Mouse (Mus musculus) layer of hippocampus, adult 11-12 months (tissue): Measurements from ENCODE around the gene Lenep.
A peak's percentile ranks its signal among the peaks of the same experiment; 100 is the strongest.

Experiments used
- DNase-seq: peaks from one replicate; pipeline ENCODE4 v3.0.0; 2022; ENCODE audit warnings: low spot score

Gene Lenep

DNA sequence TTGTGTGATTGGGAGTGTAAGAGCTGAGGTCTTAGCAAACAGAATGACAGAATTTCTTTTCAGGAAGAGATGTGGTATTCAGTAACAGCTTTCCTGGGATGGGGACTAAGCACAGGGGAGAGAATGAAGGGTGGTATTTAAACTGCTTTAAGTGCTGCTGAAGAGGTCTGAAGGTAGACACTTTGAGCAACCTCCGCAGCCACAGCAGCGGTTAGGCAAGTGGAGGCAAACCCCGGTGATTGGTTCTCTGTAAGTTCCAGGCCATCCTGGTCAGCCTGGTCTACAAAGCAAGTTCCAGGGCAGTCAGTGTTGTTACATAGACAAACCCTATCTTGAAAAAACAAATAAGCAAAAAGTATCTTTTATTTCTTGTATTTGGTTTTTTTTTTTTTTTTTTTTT lies 17.4 kb upstream of the Lenep start:
- no peak for DNase-seq

DNA sequence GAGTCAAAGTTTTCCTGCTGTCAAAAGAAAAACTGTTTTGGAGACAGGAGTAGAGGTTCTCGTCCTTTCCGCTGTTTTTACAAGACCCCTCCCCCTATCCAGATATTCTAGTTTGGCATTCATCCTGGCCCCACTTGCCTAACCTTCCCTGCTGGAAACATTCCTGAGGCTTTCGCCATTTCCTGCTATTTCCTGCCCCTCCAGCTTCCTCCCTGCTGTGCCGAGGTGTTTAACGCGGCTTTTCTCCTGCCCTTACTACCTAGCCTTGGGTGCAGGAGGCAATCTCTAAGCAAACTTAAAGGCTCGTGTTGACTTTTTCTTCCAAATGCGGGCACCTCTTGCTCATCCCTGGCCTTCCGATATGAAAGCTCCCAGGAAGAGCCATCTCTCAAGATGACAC lies 17.0 kb upstream of the Lenep start:
- DNase-seq, result no peak

DNA sequence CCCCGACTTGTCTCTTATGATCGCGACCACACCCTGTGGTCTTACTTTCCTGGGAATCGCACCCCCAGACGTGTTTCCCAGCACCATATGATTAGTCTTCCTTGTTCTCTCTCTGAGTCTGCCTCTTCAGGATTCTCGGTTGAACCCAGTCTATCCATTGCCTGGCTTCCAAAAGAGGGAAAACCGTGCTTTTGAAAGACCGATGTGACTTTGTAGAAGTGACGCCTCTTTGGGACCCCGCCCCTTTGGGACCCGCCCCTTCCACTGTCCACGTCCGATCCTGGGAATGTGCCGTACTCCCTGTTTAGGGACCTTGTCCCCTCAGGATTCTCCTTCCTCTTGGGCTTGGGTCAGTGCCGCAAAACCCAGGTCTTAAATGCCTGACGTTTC lies 16.3 kb upstream of the Lenep start:
- no peak for DNase-seq

DNA sequence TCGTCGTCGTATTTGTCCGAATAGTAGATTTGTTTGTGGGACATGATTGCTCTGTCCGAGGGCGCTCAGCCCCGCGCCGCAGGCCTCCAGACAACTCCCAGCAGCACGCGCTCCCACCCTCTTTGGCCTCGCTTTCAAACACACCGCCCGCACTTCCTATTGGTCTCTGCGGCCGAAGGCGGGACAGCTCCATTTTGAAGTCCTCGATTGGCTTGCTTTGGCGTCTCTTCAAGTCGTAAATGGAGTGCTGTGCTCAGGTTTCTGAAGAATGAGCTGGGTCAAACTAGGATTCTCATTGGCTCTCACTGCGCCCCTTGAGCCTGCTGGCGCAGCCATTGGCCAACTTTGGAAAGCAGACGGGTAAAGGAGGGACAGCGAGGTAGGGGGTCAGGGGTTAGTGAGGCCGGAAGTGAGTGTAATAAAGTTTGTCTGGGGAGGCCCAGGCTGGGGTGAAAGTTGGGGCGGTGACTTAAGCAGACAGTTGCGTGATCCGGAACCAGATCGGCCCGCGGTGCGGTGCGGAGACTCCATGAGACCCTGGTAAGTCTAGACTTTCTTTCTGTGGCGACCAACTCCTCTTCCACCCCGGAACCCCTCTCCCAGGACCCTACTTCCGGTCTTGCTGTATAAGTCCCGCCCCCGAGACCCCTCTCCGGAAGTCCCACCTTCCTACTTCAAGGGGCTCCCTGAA lies 15.7 kb upstream of the Lenep start, which contains the start of the genes Cks1b and Shc1:
TSS of gene Cks1b (minus strand) at position 214 of the 691 bp plus-strand sequence.
TSS of gene Shc1 (plus strand) at position 274 of the 691 bp plus-strand sequence.
- peak; percentile 95 for DNase-seq

DNA sequence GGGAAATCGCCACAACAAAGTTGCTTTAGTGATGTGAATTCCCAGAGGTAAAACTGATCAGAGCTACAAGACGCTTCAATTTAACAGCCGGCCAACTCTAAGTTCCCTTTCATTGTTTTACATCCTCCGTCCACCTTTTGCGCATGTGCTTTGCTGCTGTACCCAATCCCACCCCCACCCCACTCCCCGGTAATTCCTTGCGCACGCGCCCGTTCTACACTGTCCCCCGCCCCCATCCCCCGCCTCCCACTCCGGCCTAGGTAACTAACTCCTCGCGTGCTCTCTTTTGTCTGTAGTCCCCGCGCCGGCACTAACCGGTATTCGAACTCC lies 15.2 kb upstream of the Lenep start:
- DNase-seq, result no peak

DNA sequence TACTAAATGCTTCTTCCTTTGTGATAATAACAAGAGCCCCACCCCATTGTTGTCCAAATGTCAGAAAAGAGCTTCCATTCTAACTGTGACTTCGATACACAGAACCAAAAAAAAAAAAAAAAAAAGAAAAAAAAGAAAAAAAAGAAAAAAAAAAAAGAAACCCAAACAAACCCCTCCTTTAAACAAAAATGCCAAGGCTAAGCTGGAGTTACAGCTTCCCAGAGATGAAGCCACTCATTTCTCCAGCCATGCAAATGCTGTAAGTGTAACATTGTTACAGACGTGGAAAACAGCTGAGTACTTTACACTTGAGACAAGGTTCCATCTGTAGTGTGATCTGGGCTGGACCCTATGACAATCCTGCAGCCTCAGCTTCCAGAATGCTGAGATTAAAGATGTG lies 14.5 kb upstream of the Lenep start:
- no peak for DNase-seq

DNA sequence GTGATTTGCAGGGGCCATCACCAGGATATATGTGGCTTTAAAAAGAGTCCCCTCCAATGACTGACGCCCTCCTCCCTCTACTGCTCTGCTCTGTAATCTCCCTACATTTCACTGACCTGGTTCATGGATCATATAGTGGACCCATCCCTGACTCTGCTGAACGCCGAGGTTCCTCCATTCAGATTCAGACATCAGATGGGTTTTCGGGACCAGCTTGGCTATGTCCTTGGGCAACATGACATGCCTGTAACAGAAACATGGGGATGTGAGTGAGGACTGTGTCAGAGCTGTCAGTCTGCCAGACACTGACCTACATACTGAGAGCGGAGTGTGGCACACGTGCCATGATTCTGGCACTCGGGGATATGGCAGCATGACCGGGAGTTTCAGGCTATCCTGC lies 13.6 kb upstream of the Lenep start:
- DNase-seq, result no peak

DNA sequence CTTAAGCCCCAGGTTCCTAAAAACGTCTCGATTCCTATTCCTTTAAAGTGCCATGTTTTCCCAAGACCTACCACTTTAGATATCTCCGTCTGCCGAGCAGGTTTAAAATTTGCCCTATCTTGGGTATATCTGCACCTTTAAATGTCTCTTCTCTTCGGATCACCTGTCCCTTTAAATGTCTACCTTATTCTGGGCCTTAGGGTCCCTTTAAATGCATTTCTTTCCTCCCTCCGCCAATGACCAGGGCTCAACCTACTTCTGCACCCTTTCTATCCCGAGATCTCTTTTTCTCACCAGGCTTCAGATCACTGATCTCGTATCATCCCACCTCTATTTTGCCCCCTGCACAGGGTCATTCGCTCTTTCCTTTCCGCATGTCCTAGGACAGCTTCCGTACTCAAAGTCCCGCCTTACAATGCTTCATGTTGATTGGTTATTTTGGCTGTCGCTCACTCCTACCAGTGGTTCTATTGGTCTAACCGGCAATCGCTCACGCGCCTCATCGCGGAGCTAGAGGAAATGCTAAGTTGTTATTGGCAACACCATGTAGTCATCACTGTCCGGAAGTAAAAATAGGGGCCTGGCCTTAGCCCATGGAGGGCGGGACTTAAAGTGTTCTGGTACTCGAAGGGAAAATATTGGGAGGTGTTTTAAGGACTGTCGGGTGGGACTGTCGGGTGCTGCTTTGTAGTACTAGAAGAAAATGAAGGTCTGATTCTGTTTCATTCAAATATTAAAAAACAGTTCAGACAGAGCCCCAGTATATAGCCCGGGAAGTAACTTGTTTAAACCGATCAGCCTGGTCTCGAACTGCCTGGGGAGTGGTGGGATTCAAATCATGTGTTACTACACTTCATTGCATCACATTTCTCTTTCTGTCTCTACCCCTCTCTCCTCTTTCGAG lies 9.1 kb upstream of the Lenep start, which contains the start of gene Flad1:
TSS of gene Flad1 (minus strand) at position 381 of the 904 bp plus-strand sequence.
- DNase-seq, result peak; percentile 100

DNA sequence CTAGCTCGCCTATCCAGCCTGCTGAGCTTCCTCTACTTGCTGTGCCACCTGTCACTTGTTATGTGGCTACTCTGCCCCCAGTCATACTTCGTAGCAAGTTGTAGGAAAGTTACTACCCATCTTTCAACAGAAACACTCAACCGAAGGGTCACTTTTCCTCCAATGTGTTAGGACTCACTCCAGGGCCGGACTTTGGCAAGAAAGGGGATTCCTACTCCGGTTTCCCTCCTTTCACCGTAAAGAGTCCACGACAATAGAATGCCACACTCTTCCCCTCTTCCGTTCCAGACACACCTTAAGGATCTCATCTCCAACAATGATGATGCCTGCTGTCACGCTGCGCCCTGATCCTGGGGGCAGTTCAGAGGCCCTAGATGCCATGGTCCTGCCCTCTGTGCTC lies 8.3 kb upstream of the Lenep start:
- no peak for DNase-seq

- no peak for DNase-seq
Observed at GRCm38 (mm10) chr3:89409701-89410100, 7.1 kb upstream of the Lenep start.

- no peak for DNase-seq
Observed at GRCm38 (mm10) chr3:89408448-89408847, 5.9 kb upstream of the Lenep start.

- no peak for DNase-seq
Observed at GRCm38 (mm10) chr3:89406887-89407286, 4.3 kb upstream of the Lenep start.

DNA sequence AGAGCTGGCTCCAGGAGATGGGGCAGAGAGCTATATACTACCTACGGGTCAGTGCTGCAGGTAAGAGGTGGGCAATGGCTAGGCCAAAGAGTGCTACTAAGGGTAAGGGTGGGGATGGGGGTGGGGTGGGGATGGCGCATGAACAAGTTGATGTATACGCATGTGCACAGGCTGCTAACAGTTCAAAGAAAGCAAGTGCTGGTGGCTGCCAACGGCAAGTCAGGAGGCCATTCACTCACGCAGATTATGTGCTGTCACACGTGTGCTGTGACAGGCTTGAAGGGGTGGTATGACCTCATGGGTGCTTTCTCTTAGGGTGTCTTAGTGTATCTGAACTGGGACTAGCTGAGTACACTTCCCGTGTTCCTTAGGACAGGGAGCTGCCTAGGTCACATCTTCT lies 1.3 kb downstream of the Lenep start:
- no peak for DNase-seq

DNA sequence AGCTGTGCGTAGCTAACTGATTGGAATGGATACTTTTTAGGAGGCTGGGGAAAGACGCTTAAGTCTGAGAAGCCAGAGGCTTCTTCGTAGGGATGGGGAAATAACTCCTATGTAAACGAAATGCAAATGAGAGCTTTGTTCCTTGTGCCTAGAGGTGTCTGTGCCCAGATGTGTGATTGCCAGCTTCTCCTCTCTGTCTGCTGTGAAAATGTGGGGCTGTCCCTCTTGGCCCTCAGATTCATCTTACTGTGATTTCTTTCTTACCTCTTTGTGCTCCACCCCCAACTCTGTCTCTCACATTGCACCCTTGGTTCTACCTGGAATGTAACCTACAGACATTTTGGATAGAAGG lies 6.0 kb downstream of the Lenep start:
- no peak for DNase-seq

DNA sequence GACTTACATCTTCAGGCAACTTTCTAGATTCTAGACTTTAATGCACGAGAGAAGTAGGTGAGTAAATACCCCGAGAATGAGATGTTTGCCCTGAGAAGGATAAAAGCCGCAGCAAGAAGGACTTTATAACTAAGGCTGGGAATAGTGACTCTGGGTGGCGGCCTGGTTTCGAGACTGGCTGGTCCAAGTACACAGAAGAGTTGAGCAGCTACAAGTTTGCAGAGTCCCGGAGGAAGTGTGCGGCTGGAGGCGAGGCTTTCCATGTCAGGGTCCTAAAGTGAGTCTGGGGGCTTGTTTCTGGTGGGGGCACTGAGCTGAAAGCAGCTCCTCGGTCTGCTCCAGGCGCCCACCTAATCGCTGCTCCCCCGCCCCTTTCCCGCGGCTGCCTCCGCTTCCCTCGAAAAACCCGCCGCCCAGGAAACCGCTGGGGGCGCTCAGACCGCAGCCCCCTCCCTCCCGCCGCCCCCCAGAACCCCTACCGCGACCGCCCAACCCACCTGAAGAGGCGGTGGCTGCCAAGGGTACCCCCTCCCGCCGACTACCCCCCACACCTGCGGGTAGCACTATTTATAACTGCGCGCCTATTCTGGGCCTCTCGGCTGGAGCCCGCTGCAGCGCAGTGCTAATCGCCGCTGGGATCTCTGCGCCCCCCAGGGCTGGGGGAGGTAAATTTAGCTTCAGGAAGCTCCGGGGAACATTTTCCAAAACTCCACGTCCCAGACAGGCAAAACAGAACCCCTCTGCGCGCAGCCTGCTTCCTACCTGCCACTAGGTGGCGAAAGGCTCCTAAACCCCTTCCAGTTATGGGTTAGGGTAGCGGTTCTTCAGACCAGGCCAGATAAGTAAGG lies 6.6 kb downstream of the Lenep start:
- DNase-seq, result peak; percentile 67

GRCm38 (mm10) chr3:89395419-89395805 lies 7.2 kb downstream of the Lenep start:
- DNase-seq, result no peak

DNA sequence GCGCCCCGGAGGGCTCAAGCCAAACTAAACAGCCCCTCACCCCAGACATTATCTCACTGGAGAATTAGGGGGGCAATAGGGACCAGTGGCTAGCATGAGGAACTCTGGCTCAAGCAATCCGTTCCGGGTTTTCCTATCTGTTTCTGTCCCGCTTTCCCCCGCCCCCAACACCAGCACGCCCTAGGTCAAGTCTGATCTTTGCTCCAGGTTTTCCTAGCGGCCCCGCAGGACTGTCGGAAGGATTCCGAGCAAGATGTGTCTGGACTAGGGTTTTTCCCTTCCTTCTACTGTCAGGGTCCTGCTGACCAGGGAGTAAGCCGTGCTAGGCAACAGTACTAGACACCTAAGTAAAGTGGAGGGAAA lies 7.7 kb downstream of the Lenep start:
- no peak for DNase-seq

GRCm38 (mm10) chr3:89394006-89394893 lies 8.3 kb downstream of the Lenep start, which contains the start of gene Zbtb7b:
Gene Zbtb7b (minus strand): TSS chr3:89394776.
- DNase-seq, result no peak

- DNase-seq, result peak; percentile 97
Observed at GRCm38 (mm10) chr3:89393605-89394004, 9.0 kb downstream of the Lenep start.

- no peak for DNase-seq
Observed at GRCm38 (mm10) chr3:89392871-89393311, 9.7 kb downstream of the Lenep start.
